Mouse (Mus musculus) frontal cortex, postnatal 10 days (tissue): Measurements from ENCODE around the gene Inpp5a.

ENCODE experiments used
- DNase-seq, 2 experiments: peaks; one replicate each; pipeline ENCODE4 v3.0.0; 2022; ENCODE audit warnings: low spot score in 2 of 2, mixed read lengths in 1 of 2

The Inpp5a gene

GRCm38 (mm10) chr7:139580851-139581775 lies 192.2 kb downstream of the Inpp5a start:
- no peak for DNase-seq

GRCm38 (mm10) chr7:139581801-139582571 lies 193.1 kb downstream of the Inpp5a start:
- DNase-seq: no peak

GRCm38 (mm10) chr7:139582595-139582994 lies 193.7 kb downstream of the Inpp5a start, which contains the start of gene Nkx6-2:
TSS of gene Nkx6-2 (minus strand) at chr7:139582797.
- no peak for DNase-seq

- no peak for DNase-seq
Observed at GRCm38 (mm10) chr7:139583094-139583737, 194.3 kb downstream of the Inpp5a start.

- DNase-seq: no peak
Observed at GRCm38 (mm10) chr7:139584221-139585175, 195.6 kb downstream of the Inpp5a start.

GRCm38 (mm10) chr7:139585183-139585821 lies 196.4 kb downstream of the Inpp5a start:
- no peak for DNase-seq

GRCm38 (mm10) chr7:139587919-139588318 lies 199.0 kb downstream of the Inpp5a start:
- DNase-seq: no peak

GRCm38 (mm10) chr7:139590302-139590701 lies 201.4 kb downstream of the Inpp5a start:
- no peak for DNase-seq

GRCm38 (mm10) chr7:139591311-139591710 lies 202.4 kb downstream of the Inpp5a start:
- no peak for DNase-seq

- no peak for DNase-seq
Observed at GRCm38 (mm10) chr7:139595311-139595710, 206.4 kb downstream of the Inpp5a start.

- DNase-seq: no peak
Observed at GRCm38 (mm10) chr7:139595862-139596261, 207.0 kb downstream of the Inpp5a start.

- DNase-seq: no peak
Observed at GRCm38 (mm10) chr7:139610328-139610727, 221.4 kb downstream of the Inpp5a start.

GRCm38 (mm10) chr7:139615767-139616766 lies 227.2 kb downstream of the Inpp5a start:
- DNase-seq: peak; percentile 41 to 65

- DNase-seq: no peak
Observed at GRCm38 (mm10) chr7:139622568-139622967, 233.7 kb downstream of the Inpp5a start.

- DNase-seq: no peak
Observed at GRCm38 (mm10) chr7:139625156-139625555, 236.2 kb downstream of the Inpp5a start.
